Mouse (Mus musculus) lung, embryonic 14.5 days (tissue): Measurements from ENCODE around the gene Hdgfl2. TPM values are rescaled to one million over a fixed set of nuclear protein-coding genes. Genes with fewer than 3 reads are reported as not detected.

Source experiments
- ATAC-seq: fragments of 200-750 bp; cut with Nextera tagmentation; 2 replicates; pipeline ENCODE4 v1.8.0; 2017; ENCODE audit warnings: mild to moderate bottlenecking, moderate TSS enrichment, moderate library complexity; ENCODE audit not compliant: insufficient read depth
- DNase-seq: peaks from one replicate; pipeline ENCODE4 v3.0.0-alpha.2; 2015
- H3K27ac ChIP-seq: fragments of 300-500 bp; sonication (generic); 2 replicates; pipeline ENCODE4 v1.5.1; 2014; ENCODE audit warnings: low read depth, mild to moderate bottlenecking, moderate library complexity
- H3K27me3 ChIP-seq: fragments of 300-500 bp; sonication (generic); 2 replicates; pipeline ENCODE4 v1.6.1; 2014; ENCODE audit warnings: low read length, control low read depth; ENCODE audit not compliant: insufficient read depth
- H3K36me3 ChIP-seq: fragments of 300-500 bp; sonication (generic); 2 replicates; pipeline ENCODE4 v1.6.1; 2014; ENCODE audit warnings: control low read depth; ENCODE audit not compliant: insufficient read depth
- H3K4me1 ChIP-seq: fragments of 300-500 bp; sonication (generic); 2 replicates; pipeline ENCODE4 v1.6.1; 2014; ENCODE audit warnings: antibody characterized with exemption, control low read depth; ENCODE audit not compliant: insufficient read depth
- H3K4me2 ChIP-seq: fragments of 300-500 bp; sonication (generic); 2 replicates; pipeline ENCODE4 v1.6.1; 2014; ENCODE audit warnings: mild to moderate bottlenecking
- H3K4me3 ChIP-seq: fragments of 300-500 bp; sonication (generic); 2 replicates; pipeline ENCODE4 v1.5.1; 2014; ENCODE audit warnings: low read depth, low read length
- H3K9ac ChIP-seq: fragments of 300-500 bp; sonication (generic); 2 replicates; pipeline ENCODE4 v1.6.1; 2014
- H3K9me3 ChIP-seq: fragments of 300-500 bp; sonication (generic); 2 replicates; pipeline ENCODE4 v1.6.1; 2016; ENCODE audit warnings: low read depth, low read length, control low read depth
- CTCF ChIP-seq: IDR thresholded peaks from 2 replicates; pipeline ENCODE4 v1.5.1; 2016; ENCODE audit warnings: antibody characterized with exemption, low read depth
- WGBS: fragments of 180-500 bp; shearing (Covaris S2); extraction: QIAGEN DNeasy Blood & Tissue Kit; methylation state at CpG from one replicate; pipeline ENCODE4 v1.1.7; 2014; 5-methylcytosine and 5-hydroxymethylcytosine counted together
- polyA plus RNA-seq: library from polyadenylated mRNA; unstranded; fragments of >200 nt; fragmentation: Nextera tagmentation; extraction: Ambion mirVana; gene quantifications from 2 replicates; pipeline ENCODE4 v1.2.1, GENCODE M21; 2014

Hdgfl2 gene
- polyA plus RNA-seq, 1 experiment from 2014 or later: 111 TPM

GRCm38 (mm10) chr17:56034040-56034725 lies 45.3 kb upstream of the Hdgfl2 start:
- Histone ChIP-seq H3K27me3 (no peaks in the 10 kb centered on the region), H3K36me3 (peaks cover 40% of the 10 kb centered on the region), H3K4me1 (peaks cover 11% of the 10 kb centered on the region), H3K27ac (no peak overlapping the region), H3K9me3 (no peaks in the 10 kb centered on the region), H3K4me3 (0 out of 2 replicates have a peak overlapping the region, but pooled peaks have one; percentile 93), H3K9ac (peak overlapping the region; percentile 94), H3K4me2 (no peak overlapping the region)
- TF ChIP-seq CTCF: no peak
- no peak for DNase-seq
- no peak for ATAC-seq
- WGBS: 83% methylated on average over 7 of the region's 7 CpGs

DNA sequence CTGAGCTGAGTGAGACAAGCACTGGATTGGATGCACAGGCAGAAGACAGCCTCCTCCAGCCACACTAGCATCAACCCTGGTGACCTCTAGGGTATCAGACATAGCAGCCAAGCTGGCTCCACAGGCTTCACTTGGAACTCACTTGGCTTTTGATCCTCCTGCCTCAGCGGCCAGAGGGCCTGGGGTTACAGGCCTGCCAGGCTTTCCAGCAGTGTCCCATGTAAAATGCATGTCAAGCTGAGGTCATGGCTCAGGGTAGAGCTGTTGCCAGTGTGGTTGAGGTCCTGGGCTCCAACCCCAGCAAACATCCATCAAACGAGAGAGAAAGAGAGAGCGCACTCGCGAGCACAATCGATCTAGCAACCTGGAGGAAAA lies 44.7 kb upstream of the Hdgfl2 start:
- Histone ChIP-seq H3K4me1 (peaks cover 11% of the 10 kb centered on the region), H3K9ac (peak overlapping the region; percentile 94), H3K4me3 (peak overlapping the region; percentile 93), H3K36me3 (peaks cover 35% of the 10 kb centered on the region), H3K27me3 (no peaks in the 10 kb centered on the region), H3K27ac (no peak overlapping the region), H3K4me2 (peak overlapping the region; percentile 74), H3K9me3 (no peaks in the 10 kb centered on the region)
- 79% methylated on average over 6 of the region's 6 CpGs for WGBS
- TF ChIP-seq CTCF: no peak
- ATAC-seq (no peak), DNase-seq (no peak)

DNA sequence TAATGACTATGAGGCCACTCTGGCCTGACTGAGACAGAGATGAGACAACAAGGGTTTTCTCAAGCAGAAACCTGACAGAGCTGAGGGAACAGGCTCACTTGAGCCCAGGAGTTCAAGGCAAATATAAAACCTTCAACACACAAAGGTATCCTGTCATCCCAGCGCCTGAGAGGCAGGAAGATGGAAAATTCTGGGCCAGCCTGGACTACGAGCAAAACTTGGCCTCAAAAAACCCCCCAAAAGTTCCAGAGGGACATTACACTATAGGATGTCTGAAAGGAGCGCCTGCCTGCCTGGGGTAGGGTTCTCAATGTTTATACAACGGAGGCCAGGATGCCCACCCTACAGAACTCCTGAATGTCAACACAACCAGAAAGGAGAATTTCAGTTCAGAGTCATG lies 44.2 kb upstream of the Hdgfl2 start:
- peak overlapping the region; percentile 74 for H3K4me2 ChIP-seq
- H3K4me3 ChIP-seq: peak overlapping the region; percentile 93
- peaks cover 11% of the 10 kb centered on the region for H3K4me1 ChIP-seq
- no peak for DNase-seq
- WGBS: 46% methylated on average over 4 of the region's 4 CpGs
- H3K36me3 ChIP-seq: peaks cover 31% of the 10 kb centered on the region
- ATAC-seq: no peak
- no peaks in the 10 kb centered on the region for H3K27me3 ChIP-seq
- peak overlapping the region; percentile 94 for H3K9ac ChIP-seq
- H3K27ac ChIP-seq: no peak overlapping the region
- no peak for TF ChIP-seq CTCF
- H3K9me3 ChIP-seq: no peaks in the 10 kb centered on the region

DNA sequence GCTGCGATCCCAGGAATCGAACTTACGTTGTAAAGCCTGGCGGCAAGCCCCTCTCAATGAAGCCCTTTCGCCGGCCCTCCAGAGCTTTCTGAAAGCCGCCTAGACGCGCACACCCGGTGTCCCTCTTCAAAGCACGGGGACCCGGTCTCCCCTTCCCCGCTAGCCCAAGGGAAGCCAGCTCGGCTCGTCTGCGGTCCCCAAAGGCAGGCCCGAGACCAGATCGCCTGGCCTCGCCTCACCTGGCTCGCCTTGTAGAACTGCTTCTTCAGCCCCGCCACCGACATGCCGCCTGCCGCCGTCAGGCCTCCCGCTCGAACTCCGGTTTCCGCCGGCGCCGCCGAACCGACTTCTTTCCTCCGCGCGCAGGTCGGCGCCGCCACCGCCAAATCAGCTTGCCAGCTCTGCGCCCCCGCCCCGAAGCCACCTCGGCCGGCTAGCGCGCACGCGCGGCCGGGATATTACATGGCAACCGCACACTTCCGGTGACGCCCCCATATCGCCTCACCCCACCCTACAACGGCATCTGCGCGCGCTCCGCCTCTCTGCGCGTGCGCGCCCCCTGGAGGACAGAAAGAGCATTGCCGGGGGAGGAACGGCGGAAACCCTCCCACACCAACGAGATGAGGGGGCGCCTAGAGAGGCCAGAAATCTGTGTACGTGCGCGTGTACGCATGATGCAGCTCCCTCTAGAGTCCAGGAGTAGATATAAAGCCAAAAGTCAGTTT lies 43.1 kb upstream of the Hdgfl2 start, which contains the start of gene Sh3gl1:
Gene Sh3gl1, minus strand, starts transcription at position 460 of the 725 bp plus-strand sequence.
- peak; percentile 100 for TF ChIP-seq CTCF
- Histone ChIP-seq H3K9me3 (no peaks in the 10 kb centered on the region), H3K4me2 (peak within 1 kb of the TSS; percentile 74), H3K4me3 (peak within 1 kb of the TSS; percentile 93), H3K9ac (peak within 1 kb of the TSS; percentile 94), H3K27ac (peak within 1 kb of the TSS; percentile 89), H3K36me3 (peaks cover 26% of the 10 kb centered on the region), H3K4me1 (peaks cover 13% of the 10 kb centered on the region), H3K27me3 (no peaks in the 10 kb centered on the region)
- ATAC-seq (peak; percentile 86), DNase-seq (peak; percentile 99)
- under 1% methylated on average over 74 of the region's 74 CpGs for WGBS

DNA sequence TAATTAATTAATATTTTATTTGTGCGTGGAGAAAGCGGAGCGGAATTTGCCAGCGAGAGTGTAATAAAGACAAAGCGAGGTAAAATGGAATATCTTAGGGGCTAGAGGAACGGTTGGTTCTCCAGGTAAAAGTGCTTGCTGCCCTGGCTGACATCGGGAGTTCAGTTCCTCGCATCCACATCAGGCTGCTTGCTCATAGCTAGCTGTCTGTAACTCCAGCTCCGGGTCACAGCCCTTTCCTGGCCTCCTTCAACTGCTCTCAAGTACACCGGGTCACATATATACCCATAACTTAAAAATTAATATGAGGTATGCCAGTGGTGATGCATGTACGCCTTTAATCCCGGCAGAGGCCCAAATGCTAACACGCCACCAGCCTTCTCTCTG lies 42.5 kb upstream of the Hdgfl2 start:
- peak overlapping the region; percentile 93 for H3K4me3 ChIP-seq
- DNase-seq (no peak), ATAC-seq (peak; percentile 7)
- H3K9me3 ChIP-seq: no peaks in the 10 kb centered on the region
- peak overlapping the region; percentile 74 for H3K4me2 ChIP-seq
- no peak overlapping the region; the same call in 1 of the 2 replicates for H3K27ac ChIP-seq
- H3K9ac ChIP-seq: peak overlapping the region; percentile 45
- WGBS: 34% methylated on average over 13 of the region's 13 CpGs
- peaks cover 18% of the 10 kb centered on the region for H3K4me1 ChIP-seq
- peaks cover 25% of the 10 kb centered on the region for H3K36me3 ChIP-seq
- H3K27me3 ChIP-seq: no peaks in the 10 kb centered on the region
- no peak for TF ChIP-seq CTCF

- Histone ChIP-seq H3K27me3 (no peaks in the 10 kb centered on the region), H3K4me3 (no peak overlapping the region), H3K27ac (no peak overlapping the region), H3K4me2 (no peak overlapping the region), H3K4me1 (peaks cover 18% of the 10 kb centered on the region), H3K9me3 (no peaks in the 10 kb centered on the region), H3K36me3 (peaks cover 19% of the 10 kb centered on the region), H3K9ac (no peak overlapping the region)
- ATAC-seq (no peak), DNase-seq (no peak)
- TF ChIP-seq CTCF: no peak
- WGBS: 87% methylated on average over 8 of the region's 8 CpGs
Observed at GRCm38 (mm10) chr17:56038583-56039261, 40.7 kb upstream of the Hdgfl2 start.

GRCm38 (mm10) chr17:56039345-56039744 lies 40.1 kb upstream of the Hdgfl2 start:
- H3K27ac ChIP-seq: no peak overlapping the region
- H3K9ac ChIP-seq: peak overlapping the region; percentile 78; the same call in 1 of the 2 replicates

More at GRCm38 (mm10) chr17:56039345-56039744, 40.1 kb upstream of the Hdgfl2 start:
- H3K27me3 ChIP-seq: no peaks in the 10 kb centered on the region
- peak overlapping the region; percentile 74 for H3K4me3 ChIP-seq
- H3K4me2 ChIP-seq: peak overlapping the region; percentile 69
- TF ChIP-seq CTCF: no peak
- no peaks in the 10 kb centered on the region for H3K9me3 ChIP-seq
- H3K36me3 ChIP-seq: peaks cover 19% of the 10 kb centered on the region
- ATAC-seq: no peak
- no peak for DNase-seq
- 71% methylated on average over 4 of the region's 4 CpGs for WGBS
- peaks cover 18% of the 10 kb centered on the region for H3K4me1 ChIP-seq
